Mouse (Mus musculus) gastrocnemius, adult 2 months (tissue): Measurements from ENCODE around the gene Smagp. TPM values are rescaled to one million over a fixed set of nuclear protein-coding genes. Genes with fewer than 3 reads are reported as not detected.

Experiments
- DNase-seq: peaks from one replicate; pipeline ENCODE4 v3.0.0; 2022
- H3K27ac ChIP-seq: fragments of 200-600 bp; 2 replicates; pipeline ENCODE4 v1.8.1; 2022; ENCODE audit warnings: mild to moderate bottlenecking
- H3K4me3 ChIP-seq: fragments of 200-600 bp; 2 replicates; pipeline ENCODE4 v1.8.1; 2022; ENCODE audit warnings: mild to moderate bottlenecking, moderate library complexity
- CTCF ChIP-seq: fragments of 200-600 bp; IDR thresholded peaks from 2 replicates; pipeline ENCODE4 v1.8.1; 2022; ENCODE audit warnings: antibody characterized with exemption, mild to moderate bottlenecking, moderate library complexity
- intact Hi-C: fragments of 180-260 bp; cut with DNase I; formaldehyde crosslinking; loops from one replicate; pipeline ENCODE4 v1.15.1; 2025
- microRNA-seq: library from miRNA; unstranded; fragments of <30 nt; microRNA quantifications from one replicate; pipeline ENCODE4 v1.2.0, GENCODE M21; 2021
- total RNA-seq, 2 experiments: library from RNA; stranded (reverse); gene quantifications; 2 replicates each; pipeline ENCODE4 v1.2.3; 2021

Smagp gene
- total RNA-seq, 2 experiments from 2014 or later, result 1.9 to 3.5 TPM

- H3K4me3 ChIP-seq, result peak overlapping the region; percentile 90
- DNase-seq, result no peak
- intact Hi-C loops, result no loop called here
Observed at GRCm38 (mm10) chr15:100598287-100598882, 38.4 kb downstream of the Smagp start.

GRCm38 (mm10) chr15:100592817-100593216, 43.9 kb downstream of the Smagp start:
- intact Hi-C loops, result no loop called here
- no peak for DNase-seq
- H3K4me3 ChIP-seq, result no peak overlapping the region
- no peak for TF ChIP-seq CTCF
- H3K27ac ChIP-seq, result no peak overlapping the region

More at GRCm38 (mm10) chr15:100598287-100598882, 38.4 kb downstream of the Smagp start:
- TF ChIP-seq CTCF, result no peak
- peak overlapping the region; percentile 91 for H3K27ac ChIP-seq

- intact Hi-C loops, result no loop called here
- no peak for TF ChIP-seq CTCF
- Histone ChIP-seq H3K4me3 (no peak overlapping the region), H3K27ac (no peak overlapping the region)
- no peak for DNase-seq
Observed at GRCm38 (mm10) chr15:100590436-100590835, 46.3 kb downstream of the Smagp start.

GRCm38 (mm10) chr15:100588297-100588696, 48.4 kb downstream of the Smagp start:
- intact Hi-C loops, result no loop called here
- DNase-seq, result no peak
- no peak overlapping the region for H3K27ac ChIP-seq
- TF ChIP-seq CTCF, result no peak
- H3K4me3 ChIP-seq, result no peak overlapping the region

- Histone ChIP-seq H3K4me3 (no peak overlapping the region), H3K27ac (no peak overlapping the region)
- TF ChIP-seq CTCF, result no peak
- intact Hi-C loops, result no loop called here
- no peak for DNase-seq
Observed at GRCm38 (mm10) chr15:100587166-100587565, 49.6 kb downstream of the Smagp start.

- Histone ChIP-seq H3K27ac (no peak overlapping the region), H3K4me3 (no peak overlapping the region)
- TF ChIP-seq CTCF, result no peak
- intact Hi-C loops, result no loop called here
- no peak for DNase-seq
Observed at GRCm38 (mm10) chr15:100585931-100586330, 50.8 kb downstream of the Smagp start.

GRCm38 (mm10) chr15:100580108-100580507, 56.6 kb downstream of the Smagp start:
- TF ChIP-seq CTCF, result no peak
- H3K27ac ChIP-seq, result no peak overlapping the region
- H3K4me3 ChIP-seq, result no peak overlapping the region
- intact Hi-C loops, result no loop called here
- no peak for DNase-seq

GRCm38 (mm10) chr15:100577972-100578371, 58.8 kb downstream of the Smagp start:
- no peak overlapping the region for H3K27ac ChIP-seq
- no peak for TF ChIP-seq CTCF
- intact Hi-C loops, result no loop called here

GRCm38 (mm10) chr15:100576810-100577209, 59.9 kb downstream of the Smagp start:
- intact Hi-C loops, result no loop called here
- no peak for DNase-seq
- H3K27ac ChIP-seq, result no peak overlapping the region
- TF ChIP-seq CTCF, result no peak
- H3K4me3 ChIP-seq, result no peak overlapping the region

More at GRCm38 (mm10) chr15:100577972-100578371, 58.8 kb downstream of the Smagp start:
- no peak for DNase-seq
- no peak overlapping the region for H3K4me3 ChIP-seq

GRCm38 (mm10) chr15:100576392-100576791, 60.3 kb downstream of the Smagp start:
- DNase-seq, result no peak
- no peak for TF ChIP-seq CTCF
- intact Hi-C loops, result no loop called here
- Histone ChIP-seq H3K27ac (no peak overlapping the region), H3K4me3 (no peak overlapping the region)

GRCm38 (mm10) chr15:100575366-100575765, 61.4 kb downstream of the Smagp start:
- TF ChIP-seq CTCF, result no peak
- no peak for DNase-seq
- intact Hi-C loops, result no loop called here
- Histone ChIP-seq H3K27ac (peak overlapping the region; percentile 61; the same call in 1 of the 2 replicates), H3K4me3 (no peak overlapping the region)

GRCm38 (mm10) chr15:100574378-100574777, 62.4 kb downstream of the Smagp start:
- H3K4me3 ChIP-seq, result no peak overlapping the region
- TF ChIP-seq CTCF, result no peak
- no peak for DNase-seq
- peak overlapping the region; percentile 61 for H3K27ac ChIP-seq
- intact Hi-C loops, result no loop called here

- H3K4me3 ChIP-seq, result no peak overlapping the region
- no peak for DNase-seq
- H3K27ac ChIP-seq, result peak overlapping the region; percentile 61
- TF ChIP-seq CTCF, result no peak
- intact Hi-C loops, result no loop called here
Observed at GRCm38 (mm10) chr15:100573946-100574345, 62.8 kb downstream of the Smagp start.

Small RNAs within 50 kb of the gene (microRNA-seq; reads per million reads assigned to microRNA genes)
- gene Mir6961, result not detected

Other genes starting within 250 kb of the Smagp start
- gene Gm5475, start 214.8 kb downstream of the Smagp start, total RNA-seq, result not detected
- gene Slc11a2, start 211.9 kb downstream of the Smagp start, total RNA-seq, result 10 to 100 TPM; 38.4 to 52.0 TPM
- gene Letmd1, start 167.9 kb downstream of the Smagp start, total RNA-seq, result 1 to 10 TPM; 8.8 to 10.0 TPM
- gene Csrnp2, start 141.5 kb downstream of the Smagp start, total RNA-seq, result 1 to 10 TPM; 2.8 to 3.0 TPM
- gene Tfcp2, start 84.9 kb downstream of the Smagp start, total RNA-seq, result 10 to 100 TPM; 11.6 to 12.6 TPM
- 10 to 100 TPM; 12.9 to 13.1 TPM for gene Pou6f1, start 37.0 kb downstream of the Smagp start, total RNA-seq
- 10 to 100 TPM; 61.3 to 72.4 TPM for gene Dazap2, start 21.6 kb downstream of the Smagp start, total RNA-seq
- under 1 TPM in 1 of 2 experiments, not detected in 1; 0.69 TPM for gene Bin2, start 32.6 kb upstream of the Smagp start, total RNA-seq
- not detected for gene Cela1, start 51.0 kb upstream of the Smagp start, total RNA-seq
- gene Galnt6, start 92.4 kb upstream of the Smagp start, total RNA-seq, result under 1 TPM; 0.10 to 0.14 TPM
- gene Slc4a8, start 124.8 kb upstream of the Smagp start, total RNA-seq, result 1 to 10 TPM; 1.5 to 1.9 TPM
- gene Scn8a, start 232.9 kb upstream of the Smagp start, total RNA-seq, result under 1 TPM; 0.03 to 0.14 TPM